Mouse (Mus musculus): ENCODE results near the gene Ggta1. TPM values are rescaled to one million over a fixed set of nuclear protein-coding genes. Genes with fewer than 3 reads are reported as not detected.
A peak's percentile ranks its signal among the peaks of the same experiment; 100 is the strongest.
"Not testable (repeated sequence)": the region's sequence is repeated elsewhere in the genome, so short reads cannot be mapped to it uniquely, and the experiment has no call there.

Gene Ggta1
- total RNA-seq, 4 experiments from 2014 or later, result 8.8 to 14.1 (median 10.8) TPM

- no peak for DNase-seq
These were observed 2.6 kb downstream of the Ggta1 start for GRCm38 (mm10) chr2:35460378-35460880.

DNA sequence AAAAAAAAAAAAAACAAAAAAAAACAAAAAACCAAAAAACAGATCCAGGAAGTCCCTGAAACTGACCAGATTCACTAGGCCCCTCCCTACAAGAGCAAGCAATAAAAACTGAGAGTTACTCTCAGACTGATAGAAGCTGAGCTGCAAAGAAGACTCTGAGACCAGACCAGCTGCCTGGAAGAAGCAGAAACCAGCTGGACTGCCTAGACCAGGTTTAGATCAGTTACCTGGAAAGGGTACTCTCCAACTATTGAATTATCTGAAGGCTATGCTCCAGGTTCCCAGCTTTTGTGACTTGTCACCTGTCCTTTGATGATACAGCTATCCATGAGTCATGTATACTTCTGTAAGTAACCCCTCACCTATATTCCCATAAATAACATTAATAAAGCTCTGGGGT is 3.7 kb downstream of the Ggta1 start:
- no peak for DNase-seq

GRCm38 (mm10) chr2:35458421-35458820 is 4.6 kb downstream of the Ggta1 start:
- no peak for DNase-seq

DNA sequence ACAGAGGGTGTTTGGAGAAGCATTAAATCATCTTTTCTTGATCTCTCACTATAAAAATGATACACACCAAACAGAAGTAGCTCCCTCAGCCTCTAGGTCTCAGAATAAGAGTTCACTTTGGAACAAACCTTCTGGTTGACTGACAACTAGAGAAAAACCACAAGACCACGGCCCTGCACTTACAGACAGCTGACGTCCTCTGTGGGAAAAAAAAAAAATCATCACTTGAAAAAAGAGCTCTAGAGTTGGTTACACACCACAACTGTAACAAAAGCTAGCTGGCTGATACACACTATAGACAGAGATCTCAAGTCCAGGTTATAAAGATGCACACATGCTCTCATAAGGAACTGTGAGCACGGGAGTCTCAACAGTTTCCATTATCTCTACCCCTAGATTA is 9.3 kb downstream of the Ggta1 start:
- DNase-seq, result no peak

GRCm38 (mm10) chr2:35452695-35453094 is 10.3 kb downstream of the Ggta1 start:
- DNase-seq, result not testable (repeated sequence)

GRCm38 (mm10) chr2:35451484-35452050 is 11.5 kb downstream of the Ggta1 start:
- no peak for DNase-seq

DNA sequence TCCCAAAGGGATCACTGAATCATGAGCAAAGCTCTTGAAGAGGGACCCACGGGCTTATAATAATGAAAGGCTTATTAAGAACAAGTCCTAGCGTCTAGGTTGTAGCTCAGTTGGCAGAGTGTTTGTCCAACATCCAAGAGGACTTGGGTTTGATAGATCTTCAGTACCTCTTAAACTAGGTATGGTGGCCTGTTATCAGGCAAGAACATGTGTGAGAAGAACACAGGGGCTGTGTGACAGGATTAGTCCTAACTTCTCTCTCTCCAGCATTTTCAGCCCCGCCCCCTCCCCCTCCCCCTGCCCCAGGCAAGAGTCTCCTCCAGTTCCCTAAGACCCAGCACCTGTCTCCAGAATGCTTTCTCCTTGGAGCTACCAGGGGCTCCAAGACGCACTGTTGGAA is 12.2 kb downstream of the Ggta1 start:
- DNase-seq, result no peak

DNA sequence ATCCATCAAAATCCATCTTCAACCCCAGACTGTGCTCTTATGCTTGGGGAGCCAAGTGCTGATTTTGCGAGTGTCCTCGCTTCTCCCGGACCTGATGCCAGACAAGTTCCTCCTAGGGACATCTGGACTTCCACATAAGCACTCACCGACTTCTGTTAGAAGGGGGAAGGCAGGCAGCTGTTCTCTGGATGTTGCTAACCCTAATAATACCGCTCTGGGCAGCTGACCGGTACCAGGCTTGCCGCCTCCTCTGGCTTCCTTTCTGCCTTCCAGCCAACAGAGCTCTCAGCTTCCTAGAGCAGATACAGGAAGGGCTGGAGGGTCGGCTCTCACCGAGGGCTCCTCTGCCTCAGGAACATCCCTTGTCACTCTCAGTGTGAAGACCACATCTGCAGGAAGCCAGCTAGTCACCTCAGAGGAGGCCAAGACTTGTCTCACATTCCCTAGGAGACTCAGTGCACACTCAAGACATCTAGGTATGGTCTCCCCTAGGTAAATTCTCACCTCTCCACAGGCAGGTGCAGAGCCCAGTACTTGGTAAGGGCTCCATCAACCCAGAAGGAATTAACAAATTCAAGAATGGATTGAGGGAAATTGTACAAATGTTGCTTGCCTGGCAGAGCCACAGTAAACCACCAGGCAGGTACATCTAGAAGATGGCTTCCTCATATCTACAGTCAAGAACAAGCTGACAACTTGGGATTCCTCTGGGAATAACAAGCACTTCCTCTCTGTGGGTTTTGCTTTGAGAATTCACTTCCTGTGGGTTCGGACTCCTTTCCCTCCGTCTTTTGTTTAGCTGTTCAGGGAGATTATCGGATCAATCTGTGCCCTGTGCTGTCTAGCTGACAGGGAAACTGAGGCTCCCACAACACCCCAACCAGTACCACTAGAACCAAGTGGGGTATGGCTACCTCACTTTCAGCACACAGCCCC is 13.1 kb downstream of the Ggta1 start:
- DNase-seq, result no peak

DNA sequence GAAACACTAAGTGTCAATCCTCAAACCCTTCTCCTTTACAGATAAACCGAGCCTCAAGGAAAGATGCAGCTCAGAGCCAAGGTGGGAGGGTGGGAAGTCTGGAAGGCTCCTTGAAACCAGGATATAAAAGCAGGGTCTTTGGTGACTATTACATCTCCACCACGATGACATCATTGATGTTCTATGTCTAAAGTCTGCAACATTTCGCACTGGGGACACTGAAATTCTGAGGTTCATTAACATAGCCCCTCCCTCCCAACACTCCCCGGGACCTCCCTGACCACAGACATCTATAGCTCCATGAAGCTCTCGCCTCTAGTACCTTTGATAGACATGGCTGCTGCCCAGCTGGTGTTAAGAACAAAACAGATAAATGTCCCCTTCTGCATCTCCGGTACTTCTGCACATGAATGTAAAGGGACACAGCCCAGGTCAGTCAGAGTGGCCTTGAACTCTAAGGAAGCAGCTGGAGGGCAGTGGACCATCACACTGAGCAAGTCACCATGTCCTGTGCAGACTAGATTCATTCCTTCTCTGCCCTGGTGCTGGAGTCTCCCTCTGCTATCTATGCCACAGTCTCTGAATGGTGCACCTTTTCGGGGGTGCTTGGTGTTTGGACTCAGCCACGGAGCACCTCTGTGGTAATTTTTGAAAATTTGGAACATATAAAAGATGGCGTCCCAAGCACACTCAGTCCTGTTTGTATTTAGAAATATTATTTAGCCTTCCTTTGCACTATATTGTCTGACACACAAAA is 13.9 kb downstream of the Ggta1 start:
- DNase-seq, result no peak

DNA sequence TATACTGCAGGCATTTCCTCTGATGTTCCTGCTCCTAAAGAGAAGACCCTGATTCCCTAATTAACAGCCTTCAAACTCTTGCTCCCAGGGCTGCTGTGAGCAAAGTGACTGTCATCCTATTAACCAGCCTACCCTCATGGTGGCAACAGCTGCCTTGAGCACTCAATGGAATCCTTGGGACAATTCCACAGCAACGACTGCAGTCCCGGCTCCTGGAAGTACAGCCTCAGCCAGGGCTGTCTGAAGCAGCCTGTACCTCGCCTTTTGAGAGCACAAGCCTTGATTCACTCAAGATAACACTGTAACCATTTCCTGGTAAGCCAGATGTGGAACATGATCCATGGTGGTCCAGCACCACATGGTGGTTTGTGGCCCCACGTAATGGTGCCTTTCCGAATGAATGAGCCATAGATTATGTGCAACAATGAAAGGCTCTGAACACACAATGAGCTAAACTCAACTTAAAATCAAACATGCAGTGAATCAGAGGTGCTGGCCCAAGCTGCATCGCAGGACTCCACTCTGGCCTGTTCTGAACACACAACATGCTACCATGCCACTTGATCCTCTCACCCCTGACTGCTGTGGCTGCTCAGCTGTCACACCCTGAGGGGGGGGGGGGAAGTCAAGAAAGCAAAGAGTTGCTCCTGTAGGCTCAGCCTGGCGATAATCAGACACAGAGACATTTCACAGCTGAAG is 14.7 kb downstream of the Ggta1 start:
- DNase-seq, result no peak

DNA sequence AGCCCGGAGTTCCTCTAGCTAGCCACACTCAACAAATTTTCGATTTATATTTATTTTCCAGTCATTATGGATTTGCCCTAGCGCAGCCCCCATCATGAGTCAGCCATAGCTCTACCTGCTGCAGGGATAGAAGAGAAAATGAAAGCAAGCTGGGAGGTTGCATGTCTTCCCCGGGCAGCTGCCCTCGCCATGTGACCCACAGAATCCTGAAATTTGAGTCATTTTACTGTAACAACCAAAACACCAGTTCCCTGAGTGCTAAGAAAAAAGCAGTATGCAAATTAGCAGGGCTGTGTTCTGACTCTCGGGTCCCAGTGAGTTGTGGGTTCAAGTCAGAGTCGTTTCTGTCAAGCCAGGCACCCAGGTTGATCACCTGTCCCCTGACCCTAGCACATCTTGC is 15.6 kb downstream of the Ggta1 start:
- no peak for DNase-seq

DNA sequence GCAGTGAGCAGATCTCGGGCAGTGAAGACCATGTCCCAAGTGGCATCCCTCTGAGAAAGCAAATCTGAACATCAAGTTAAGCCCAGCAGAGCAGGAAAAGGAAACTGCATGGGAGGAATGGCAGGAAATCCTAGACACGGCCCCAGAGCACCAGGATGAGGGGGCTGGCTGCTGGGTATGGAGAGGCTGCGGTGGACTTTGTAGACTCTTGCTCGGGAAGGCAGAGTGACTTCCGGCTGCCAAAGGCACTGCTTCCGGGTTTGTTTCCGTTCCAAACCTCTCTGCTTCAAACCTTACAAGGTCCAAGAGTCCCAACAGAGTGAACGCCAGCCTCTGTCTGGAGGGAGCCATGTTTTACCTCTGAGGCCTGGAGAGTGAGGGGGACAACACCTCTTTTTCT is 16.2 kb downstream of the Ggta1 start:
- DNase-seq, result no peak

GRCm38 (mm10) chr2:35446300-35446699 is 16.7 kb downstream of the Ggta1 start:
- no peak for DNase-seq

GRCm38 (mm10) chr2:35445610-35446009 is 17.4 kb downstream of the Ggta1 start:
- no peak for DNase-seq

- no peak for DNase-seq
These were observed 18.2 kb downstream of the Ggta1 start for GRCm38 (mm10) chr2:35444764-35445262.

- DNase-seq, result no peak
These were observed 18.9 kb downstream of the Ggta1 start for GRCm38 (mm10) chr2:35443981-35444763.

- no peak for DNase-seq
These were observed 19.7 kb downstream of the Ggta1 start for GRCm38 (mm10) chr2:35443325-35443724.

GRCm38 (mm10) chr2:35442079-35442478 is 21.0 kb downstream of the Ggta1 start:
- DNase-seq, result no peak

DNA sequence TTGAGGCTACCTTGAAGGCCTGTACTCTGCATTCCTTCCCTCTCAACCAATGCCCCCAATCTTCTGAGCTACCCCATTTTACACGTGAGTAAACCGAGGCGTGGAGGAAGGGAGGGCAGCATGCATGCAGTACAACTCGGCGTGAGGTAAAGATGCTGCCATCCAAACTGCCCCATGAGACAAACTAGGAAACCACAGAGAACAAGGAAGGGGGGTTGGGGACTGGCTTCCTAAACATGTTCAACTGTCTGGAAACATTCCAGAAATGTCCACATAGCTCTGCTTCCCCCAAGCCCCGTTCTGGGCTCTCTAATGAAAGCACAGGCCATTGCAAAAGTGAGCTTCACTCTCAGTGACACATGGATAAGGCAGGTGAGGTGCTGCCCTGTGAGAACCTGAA is 21.6 kb downstream of the Ggta1 start:
- no peak for DNase-seq

DNA sequence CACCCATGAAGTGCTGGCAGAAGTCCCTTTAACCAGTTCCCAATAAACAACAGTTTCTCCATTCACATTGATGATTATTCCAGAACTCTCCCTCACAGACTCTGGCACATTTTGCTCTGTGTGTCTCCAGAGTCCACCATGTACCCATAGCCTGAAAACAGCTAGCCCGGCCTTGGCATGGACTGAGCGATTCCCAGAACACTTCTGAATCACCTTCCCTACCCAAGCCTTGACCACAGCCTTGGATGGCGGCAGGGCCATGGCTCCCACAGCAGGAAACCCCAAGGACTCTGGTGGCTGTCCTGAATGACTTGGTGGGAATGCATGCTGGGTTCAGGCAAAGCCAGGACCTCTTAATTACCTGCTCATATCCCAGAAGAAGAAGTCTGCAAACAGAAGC is 22.6 kb downstream of the Ggta1 start:
- peak; percentile 86 for DNase-seq

DNA sequence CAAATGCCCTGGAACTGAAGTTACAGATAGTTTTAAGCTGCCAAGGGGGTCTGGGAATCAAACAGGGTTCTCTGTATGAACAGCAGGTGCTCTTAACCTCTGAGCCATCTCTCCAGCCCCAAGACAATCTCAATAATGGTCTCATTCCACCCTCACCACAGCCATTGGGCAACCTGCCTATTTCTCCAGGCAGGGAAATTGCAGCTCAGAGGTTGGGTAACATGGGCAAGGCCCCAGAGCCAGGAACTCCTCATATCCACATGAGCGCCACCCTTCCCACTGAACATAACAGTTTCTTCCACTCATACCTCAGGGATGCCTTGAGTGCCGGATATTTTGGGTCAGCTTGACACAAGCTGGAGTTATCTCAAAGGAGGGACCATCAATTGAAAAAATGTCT is 25.2 kb downstream of the Ggta1 start:
- DNase-seq, result no peak

Data from adrenal gland, adult 8-10 months (tissue).